Mouse (Mus musculus): ENCODE results near the gene Atp6v1a. TPM values are rescaled to one million over a fixed set of nuclear protein-coding genes. Genes with fewer than 3 reads are reported as not detected.

Atp6v1a gene
- polyA plus RNA-seq, 1 experiment from 2014 or later: 22.6 TPM

GRCm38 (mm10) chr16:44132300-44132699, 7.2 kb downstream of the Atp6v1a start:
- Histone ChIP-seq H3K4me2 (ENCODE audit: low read depth, low read length) (no peak overlapping the region), H3K36me3 (replicated peaks; ENCODE audit: insufficient read depth, low read length) (no peaks in the 10 kb centered on the region), H3K27me3 (ENCODE audit: insufficient read depth, low read length) (no peaks in the 10 kb centered on the region), H3K27ac (ENCODE audit: low read depth) (no peak overlapping the region), H3K9ac (replicated peaks) (no peak overlapping the region), H3K4me1 (ENCODE audit: insufficient read depth) (peaks cover 6% of the 10 kb centered on the region; the same call in 1 of the 2 replicates), H3K4me3 (ENCODE audit: low read depth, low read length) (no peak overlapping the region), H3K9me3 (ENCODE audit: low read length) (no peaks in the 10 kb centered on the region)
- TF ChIP-seq EP300 (IDR thresholded peaks at IDR 0.05; ENCODE audit: low read depth): no peak
- TF ChIP-seq CTCF (IDR thresholded peaks at IDR 0.05; ENCODE audit: low read depth): no peak
- WGBS (ENCODE audit: insufficient replicate concordance): 68% methylated on average over 4 of the region's 4 CpGs
- DNase-seq (no peak), ATAC-seq (no peak)

DNA sequence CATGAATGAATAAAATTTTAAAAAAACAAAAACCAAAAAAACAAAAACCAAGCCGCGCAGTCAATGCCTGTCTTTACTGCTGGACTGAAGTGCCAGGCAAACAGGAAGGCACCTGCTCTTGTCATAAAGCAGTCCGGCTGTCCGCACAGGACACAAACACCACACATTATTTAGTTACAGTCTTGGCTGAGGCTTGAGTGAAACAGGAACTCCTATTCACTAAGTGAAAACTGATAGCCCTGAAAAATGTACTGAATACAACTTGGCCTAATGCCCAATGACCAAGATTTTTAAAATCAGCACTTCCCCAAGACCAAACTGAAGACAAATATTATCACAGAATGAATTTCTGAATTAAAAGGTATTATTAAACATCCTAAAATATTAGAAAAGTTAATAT, 13.1 kb downstream of the Atp6v1a start:
- no peak overlapping the region for H3K4me3 ChIP-seq (ENCODE audit: low read depth, low read length)
- 72% methylated on average over 4 of the region's 4 CpGs for WGBS (ENCODE audit: insufficient replicate concordance)
- no peak overlapping the region for H3K27ac ChIP-seq (ENCODE audit: low read depth)
- no peak overlapping the region for H3K9ac ChIP-seq (replicated peaks)
- TF ChIP-seq CTCF (IDR thresholded peaks at IDR 0.05; ENCODE audit: low read depth) (no peak), EP300 (IDR thresholded peaks at IDR 0.05; ENCODE audit: low read depth) (no peak)
- DNase-seq: no peak
- H3K4me1 ChIP-seq (ENCODE audit: insufficient read depth): no peaks in the 10 kb centered on the region
- H3K27me3 ChIP-seq (ENCODE audit: insufficient read depth, low read length): no peaks in the 10 kb centered on the region
- no peak for ATAC-seq
- H3K9me3 ChIP-seq (ENCODE audit: low read length): no peaks in the 10 kb centered on the region
- H3K36me3 ChIP-seq (replicated peaks; ENCODE audit: insufficient read depth, low read length): no peaks in the 10 kb centered on the region
- no peak overlapping the region for H3K4me2 ChIP-seq (ENCODE audit: low read depth, low read length)

DNA sequence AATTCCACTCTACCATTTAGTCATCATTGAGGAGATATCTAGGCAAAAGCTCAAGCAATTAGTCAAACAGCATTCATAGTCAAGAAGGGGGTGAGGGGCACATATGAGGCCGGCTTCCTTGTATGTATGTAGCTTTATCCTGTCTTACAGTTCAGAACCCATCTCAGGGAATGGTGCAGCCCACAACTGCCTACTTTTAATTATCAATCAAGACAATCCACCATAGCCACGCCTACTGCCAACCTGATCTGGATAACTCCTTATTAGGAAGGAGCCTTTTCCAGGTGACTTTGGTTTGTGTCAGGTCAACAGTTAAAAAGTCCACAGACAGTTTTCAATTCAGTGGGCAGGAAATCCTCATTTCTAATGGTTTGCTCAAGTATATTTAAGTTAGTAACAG, 14.1 kb downstream of the Atp6v1a start:
- TF ChIP-seq EP300 (IDR thresholded peaks at IDR 0.05; ENCODE audit: low read depth) (no peak), CTCF (IDR thresholded peaks at IDR 0.05; ENCODE audit: low read depth) (no peak)
- Histone ChIP-seq H3K9me3 (ENCODE audit: low read length) (no peaks in the 10 kb centered on the region), H3K4me3 (ENCODE audit: low read depth, low read length) (no peak overlapping the region), H3K4me2 (ENCODE audit: low read depth, low read length) (no peak overlapping the region), H3K27me3 (ENCODE audit: insufficient read depth, low read length) (no peaks in the 10 kb centered on the region), H3K4me1 (ENCODE audit: insufficient read depth) (no peaks in the 10 kb centered on the region), H3K27ac (ENCODE audit: low read depth) (no peak overlapping the region), H3K36me3 (replicated peaks; ENCODE audit: insufficient read depth, low read length) (no peaks in the 10 kb centered on the region), H3K9ac (replicated peaks) (no peak overlapping the region)
- DNase-seq (no peak), ATAC-seq (no peak)
- WGBS (ENCODE audit: insufficient replicate concordance): 72% methylated on average over 2 of the region's 2 CpGs

DNA sequence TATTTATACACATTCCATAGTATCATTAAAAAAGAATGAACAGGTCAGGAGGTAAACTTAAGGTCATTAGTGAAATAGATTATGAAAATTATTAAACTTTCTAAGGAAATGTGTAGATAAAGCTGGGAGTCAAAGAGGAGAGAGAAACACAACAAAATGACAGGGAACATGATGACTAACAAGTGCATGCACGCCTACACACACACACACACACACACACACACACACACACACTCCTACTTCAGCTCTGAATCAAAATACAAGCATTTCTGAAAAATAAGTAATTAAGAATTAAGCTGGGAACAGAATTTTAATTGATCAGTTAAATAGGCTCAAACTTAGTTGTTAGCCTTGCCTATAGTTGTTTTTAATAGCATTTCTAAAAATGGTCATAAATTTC, 14.8 kb downstream of the Atp6v1a start:
- Histone ChIP-seq H3K4me1 (ENCODE audit: insufficient read depth) (no peaks in the 10 kb centered on the region), H3K9ac (replicated peaks) (no peak overlapping the region), H3K4me2 (ENCODE audit: low read depth, low read length) (no peak overlapping the region), H3K4me3 (ENCODE audit: low read depth, low read length) (no peak overlapping the region), H3K27me3 (ENCODE audit: insufficient read depth, low read length) (no peaks in the 10 kb centered on the region), H3K9me3 (ENCODE audit: low read length) (no peaks in the 10 kb centered on the region), H3K27ac (ENCODE audit: low read depth) (no peak overlapping the region), H3K36me3 (replicated peaks; ENCODE audit: insufficient read depth, low read length) (no peaks in the 10 kb centered on the region)
- WGBS (ENCODE audit: insufficient replicate concordance): 64% methylated on average over 1 of the region's 1 CpGs
- DNase-seq (no peak), ATAC-seq (no peak)
- TF ChIP-seq CTCF (IDR thresholded peaks at IDR 0.05; ENCODE audit: low read depth) (no peak), EP300 (IDR thresholded peaks at IDR 0.05; ENCODE audit: low read depth) (no peak)

GRCm38 (mm10) chr16:44123786-44124185, 15.7 kb downstream of the Atp6v1a start:
- no peak overlapping the region for H3K9ac ChIP-seq (replicated peaks)
- H3K27me3 ChIP-seq (ENCODE audit: insufficient read depth, low read length): no peaks in the 10 kb centered on the region
- H3K4me2 ChIP-seq (ENCODE audit: low read depth, low read length): no peak overlapping the region
- no peaks in the 10 kb centered on the region for H3K4me1 ChIP-seq (ENCODE audit: insufficient read depth)
- DNase-seq (no peak), ATAC-seq (no peak)
- H3K4me3 ChIP-seq (ENCODE audit: low read depth, low read length): no peak overlapping the region
- no peak overlapping the region for H3K27ac ChIP-seq (ENCODE audit: low read depth)
- H3K9me3 ChIP-seq (ENCODE audit: low read length): no peaks in the 10 kb centered on the region
- 73% methylated on average over 2 of the region's 2 CpGs for WGBS (ENCODE audit: insufficient replicate concordance)
- no peak for TF ChIP-seq CTCF (IDR thresholded peaks at IDR 0.05; ENCODE audit: low read depth)
- TF ChIP-seq EP300 (IDR thresholded peaks at IDR 0.05; ENCODE audit: low read depth): no peak
- no peaks in the 10 kb centered on the region for H3K36me3 ChIP-seq (replicated peaks; ENCODE audit: insufficient read depth, low read length)

DNA sequence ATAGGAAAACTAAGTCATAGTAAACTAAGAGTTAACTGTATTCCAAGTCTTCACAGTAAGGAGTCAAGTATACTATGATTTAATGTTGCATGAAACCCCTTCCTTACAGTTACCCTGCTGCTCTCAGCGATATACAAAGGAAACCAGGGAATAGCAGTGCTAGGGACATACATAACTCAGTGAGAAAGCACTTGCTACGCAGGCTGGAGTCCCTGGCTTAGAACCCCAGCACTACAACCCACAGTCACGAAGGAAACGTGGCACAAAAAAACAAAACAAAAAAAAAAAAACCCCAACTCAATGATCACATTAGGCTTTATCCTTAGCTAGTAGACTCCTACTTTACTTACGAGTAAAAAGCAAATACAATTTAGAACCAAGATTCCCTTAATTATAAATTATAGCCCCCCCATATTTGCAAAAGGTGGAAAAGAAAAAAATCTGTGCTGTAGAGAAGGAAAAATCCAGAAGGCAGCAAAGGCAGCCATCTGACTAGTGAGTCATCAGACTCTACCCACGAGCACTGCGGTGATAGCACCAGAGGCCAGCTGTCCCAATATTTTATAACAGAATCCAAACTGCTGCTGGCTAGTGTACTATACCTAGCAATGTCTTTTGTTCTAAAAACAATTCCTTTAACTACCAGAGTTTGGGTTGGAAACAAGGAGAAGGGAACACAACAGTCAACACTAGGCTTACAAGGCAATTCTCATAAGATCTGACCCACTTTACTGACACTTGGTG, 16.4 kb downstream of the Atp6v1a start:
- Histone ChIP-seq H3K4me3 (ENCODE audit: low read depth, low read length) (no peak overlapping the region), H3K9me3 (ENCODE audit: low read length) (no peaks in the 10 kb centered on the region), H3K9ac (replicated peaks) (no peak overlapping the region), H3K4me2 (ENCODE audit: low read depth, low read length) (no peak overlapping the region), H3K36me3 (replicated peaks; ENCODE audit: insufficient read depth, low read length) (no peaks in the 10 kb centered on the region), H3K27me3 (ENCODE audit: insufficient read depth, low read length) (no peaks in the 10 kb centered on the region), H3K27ac (ENCODE audit: low read depth) (no peak overlapping the region), H3K4me1 (ENCODE audit: insufficient read depth) (no peaks in the 10 kb centered on the region)
- ATAC-seq: no peak
- TF ChIP-seq EP300 (IDR thresholded peaks at IDR 0.05; ENCODE audit: low read depth) (no peak), CTCF (IDR thresholded peaks at IDR 0.05; ENCODE audit: low read depth) (no peak)
- no peak for DNase-seq
- WGBS (ENCODE audit: insufficient replicate concordance): 81% methylated on average over 7 of the region's 7 CpGs
